Mouse (Mus musculus): Measurements from ENCODE around the gene Mrps24.

DNA sequence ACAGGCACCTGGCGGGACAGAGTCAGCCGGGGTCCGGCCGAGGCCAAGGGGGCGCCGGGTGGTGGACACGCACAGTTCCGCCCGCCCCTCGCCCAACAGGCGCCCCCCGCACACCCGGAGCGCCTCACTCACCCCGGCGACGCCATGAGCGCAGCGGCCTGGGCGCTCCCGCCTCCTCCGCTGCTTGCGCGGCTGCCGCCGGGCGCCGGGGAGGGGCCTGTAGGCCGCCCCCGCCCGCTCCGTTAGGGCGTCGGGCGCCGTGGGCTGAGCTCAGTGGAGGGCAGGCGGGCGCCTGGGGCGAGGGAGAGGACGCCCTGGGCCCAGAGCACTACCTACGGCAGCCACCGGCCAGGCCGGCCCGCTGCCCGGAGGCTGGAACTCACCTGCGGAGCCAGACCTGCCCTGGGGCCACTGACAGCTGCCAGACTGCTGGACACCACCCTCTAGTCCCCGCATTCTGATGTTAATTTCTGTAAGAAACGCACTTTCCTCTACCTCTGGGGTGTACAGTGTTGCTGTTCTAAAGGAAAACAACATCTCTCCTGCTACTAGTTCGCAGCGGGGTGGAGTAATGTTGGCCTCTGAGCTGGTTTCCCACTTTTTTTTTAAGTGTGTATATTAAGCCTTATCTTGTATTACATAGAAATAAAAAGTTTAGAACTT, 25.6 kb upstream of the Mrps24 start:
- TF ChIP-seq CTCF (IDR thresholded peaks at IDR 0.05; ENCODE audit: low read depth, low read length): no peak
- no peak for TF ChIP-seq POLR2A (IDR thresholded peaks at IDR 0.05; ENCODE audit: borderline replicate concordance, low read depth, low read length)
